Comparison of ENCODE assay signal across 1 mouse cellular context in the genomic region with DNA sequence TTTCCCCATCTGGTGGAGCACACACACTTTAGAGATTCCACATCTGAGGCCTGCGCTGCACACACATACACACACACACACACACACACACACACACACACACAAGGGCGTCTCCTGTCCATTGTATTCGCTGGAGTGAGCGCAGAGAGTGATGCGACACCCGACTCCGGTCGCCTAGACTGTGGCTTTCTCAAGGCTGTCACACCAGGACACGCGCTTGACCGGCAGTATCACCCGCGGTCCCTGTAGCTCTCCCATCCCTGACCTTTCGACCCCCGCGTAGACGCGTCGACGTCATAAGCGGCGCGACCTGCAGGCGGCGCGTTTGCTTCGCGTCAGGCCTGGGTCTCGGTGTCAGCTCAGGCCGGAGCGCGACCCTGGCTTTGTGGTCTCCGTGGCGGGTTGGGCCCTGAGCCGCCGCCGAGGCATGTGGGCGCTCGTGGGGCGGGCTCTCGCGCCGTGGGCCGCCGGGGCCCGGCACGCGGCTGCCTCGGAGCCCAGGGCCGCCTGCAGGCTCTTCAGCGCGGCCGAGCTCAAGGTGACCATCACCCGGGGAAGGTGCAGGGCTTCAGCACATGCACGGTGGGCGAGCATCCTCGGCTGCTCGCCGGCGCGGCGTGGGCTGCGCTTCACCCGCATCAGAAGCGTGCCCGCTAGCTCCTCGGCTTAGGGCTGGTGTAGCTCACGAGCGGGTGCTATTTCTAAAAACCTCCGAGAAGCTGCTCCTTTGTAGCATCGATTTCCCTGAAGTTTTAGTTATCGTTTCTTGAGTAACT.
TF ChIP-seq lines count a peak whose summit lies in the region.

Gene Guf1, plus strand, starts transcription at position 296 of the 776 bp plus-strand sequence.

TF ChIP-seq in MEL, 35 proteins besides CTCF, POLR2A, EP300 and RAD21 (continued from another document):
- TF ChIP-seq GABPA (IDR thresholded peaks at IDR 0.05; ENCODE audit: low read depth, low read length) (no peak), USF1 (IDR thresholded peaks at IDR 0.05; ENCODE audit: low read depth, low read length) (no peak), MEF2A (IDR thresholded peaks at IDR 0.05; ENCODE audit: extremely low read depth, insufficient replicate concordance, low read depth, low read length, poor library complexity, severe bottlenecking) (no peak), ELF1 (IDR thresholded peaks at IDR 0.05; ENCODE audit: low read depth, low read length) (no peak), POLR2AphosphoS5 (IDR thresholded peaks at IDR 0.05; ENCODE audit: borderline replicate concordance, low read depth, low read length) (no peak), UBTF (IDR thresholded peaks at IDR 0.05; ENCODE audit: borderline replicate concordance, insufficient read depth, low read depth, low read length) (no peak), TCF12 (IDR thresholded peaks at IDR 0.05; ENCODE audit: low read depth, low read length) (peak; percentile 45; the same call in 1 of the 2 replicates)
